Mouse (Mus musculus) gastrocnemius, postnatal 14 days (tissue): ENCODE results near the gene D10Wsu102e. TPM values are rescaled to one million over a fixed set of nuclear protein-coding genes. Genes with fewer than 3 reads are reported as not detected.
A peak's percentile ranks its signal among the peaks of the same experiment; 100 is the strongest.
"Not testable (repeated sequence)": the region's sequence is repeated elsewhere in the genome, so short reads cannot be mapped to it uniquely, and the experiment has no call there.

Source experiments
- DNase-seq: peaks from one replicate; pipeline ENCODE4 v3.0.0; 2021; ENCODE audit warnings: mixed read lengths
- intact Hi-C: fragments of 180-260 bp; cut with DNase I; formaldehyde crosslinking; loops from one replicate; pipeline ENCODE4 v1.15.1; 2025; ENCODE audit warnings: low total_unique reads
- total RNA-seq, 2 experiments: library from RNA; stranded (reverse); gene quantifications; 2 replicates each; pipeline ENCODE4 v1.2.3; 2021

Gene D10Wsu102e
- total RNA-seq, 2 experiments from 2014 or later: 0.64 to 0.70 TPM

GRCm38 (mm10) chr10:83343828-83344685 lies 16.0 kb upstream of the D10Wsu102e start:
- DNase-seq: no peak

DNA sequence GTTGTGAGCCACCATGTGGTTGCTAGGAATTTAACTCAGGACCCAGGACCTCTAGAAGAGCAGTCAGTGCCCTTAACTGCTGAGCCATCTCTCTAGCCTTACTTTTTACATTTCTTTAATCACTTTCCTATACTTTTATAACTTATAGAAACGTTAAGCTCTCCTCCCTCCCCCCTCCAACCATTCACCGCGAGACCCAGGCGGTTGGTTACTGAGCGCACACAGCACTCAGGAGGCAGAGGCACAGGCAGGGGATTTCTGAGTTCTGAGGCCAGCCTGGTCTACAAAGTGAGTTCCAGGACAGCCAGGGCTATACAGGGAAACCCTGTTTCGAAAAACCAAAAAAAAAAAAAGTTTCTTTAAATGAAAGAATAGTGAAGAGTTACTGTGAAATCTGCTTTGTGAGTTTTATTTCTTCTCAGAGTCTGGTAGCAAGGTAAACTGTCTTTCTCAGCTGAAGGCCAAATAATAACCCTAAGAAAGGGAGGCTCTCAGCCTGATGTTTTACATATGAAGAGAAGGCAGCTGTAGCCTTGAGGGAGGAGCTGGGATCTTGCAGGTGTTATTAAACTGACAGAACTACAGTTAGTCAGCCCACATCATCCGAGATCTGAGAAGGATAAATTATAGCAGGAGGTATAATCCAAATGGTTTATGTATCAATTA lies 14.2 kb upstream of the D10Wsu102e start:
- no peak for DNase-seq
- intact Hi-C loops: no loop called here

More at GRCm38 (mm10) chr10:83343828-83344685, 16.0 kb upstream of the D10Wsu102e start:
- intact Hi-C loops: no loop called here

GRCm38 (mm10) chr10:83346359-83346736 lies 13.7 kb upstream of the D10Wsu102e start:
- intact Hi-C loops: no loop called here
- DNase-seq: no peak

- intact Hi-C loops: no loop called here
- DNase-seq: no peak
Observed at GRCm38 (mm10) chr10:83347494-83347893, 12.5 kb upstream of the D10Wsu102e start.

- no peak for DNase-seq
- intact Hi-C loops: no loop called here
Observed at GRCm38 (mm10) chr10:83350689-83351088, 9.3 kb upstream of the D10Wsu102e start.

- DNase-seq, intact Hi-C loops: not testable (repeated sequence)
Observed at GRCm38 (mm10) chr10:83351779-83352178, 8.2 kb upstream of the D10Wsu102e start.

GRCm38 (mm10) chr10:83353680-83354332 lies 6.2 kb upstream of the D10Wsu102e start:
- intact Hi-C loops: no loop called here
- DNase-seq: peak; percentile 18

DNA sequence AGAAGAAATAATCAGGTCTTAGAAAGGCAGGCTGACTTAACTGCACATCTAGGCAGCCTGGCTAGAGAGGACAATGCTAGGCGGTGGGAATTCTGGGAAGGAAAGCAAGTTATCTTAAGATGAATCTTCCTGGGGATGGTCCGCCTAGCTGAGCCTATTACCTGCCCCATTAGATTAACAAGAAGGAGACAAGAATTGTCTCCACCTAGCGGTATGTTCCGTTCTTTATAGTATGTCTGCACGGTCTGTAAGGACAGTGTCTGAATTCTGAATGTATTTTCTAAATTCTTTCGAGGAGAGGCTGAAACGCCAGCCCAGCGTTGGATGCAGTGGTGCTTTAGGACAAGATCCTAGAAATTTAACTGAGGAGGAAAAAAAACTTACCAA lies 5.7 kb upstream of the D10Wsu102e start:
- no peak for DNase-seq
- intact Hi-C loops: no loop called here

DNA sequence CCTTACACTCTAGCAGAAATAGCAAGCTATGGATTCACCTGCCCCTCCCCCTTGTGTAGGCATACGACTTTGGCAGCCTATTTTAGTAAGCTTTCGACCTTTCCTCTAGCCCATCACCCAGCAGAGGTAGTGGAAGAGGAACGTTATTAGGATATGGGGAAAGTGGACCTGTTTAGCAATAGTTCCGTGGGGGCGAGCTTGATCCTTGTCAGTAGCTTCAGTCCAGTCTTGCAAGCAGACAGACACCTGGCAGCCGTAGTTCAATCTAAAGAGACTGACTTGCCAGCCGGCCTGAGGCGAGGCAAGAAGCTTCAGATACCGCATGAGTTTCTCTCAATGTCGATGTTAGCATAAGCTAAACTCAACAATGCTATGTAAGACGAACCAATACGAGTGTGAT lies 3.6 kb upstream of the D10Wsu102e start:
- no peak for DNase-seq
- intact Hi-C loops: no loop called here

DNA sequence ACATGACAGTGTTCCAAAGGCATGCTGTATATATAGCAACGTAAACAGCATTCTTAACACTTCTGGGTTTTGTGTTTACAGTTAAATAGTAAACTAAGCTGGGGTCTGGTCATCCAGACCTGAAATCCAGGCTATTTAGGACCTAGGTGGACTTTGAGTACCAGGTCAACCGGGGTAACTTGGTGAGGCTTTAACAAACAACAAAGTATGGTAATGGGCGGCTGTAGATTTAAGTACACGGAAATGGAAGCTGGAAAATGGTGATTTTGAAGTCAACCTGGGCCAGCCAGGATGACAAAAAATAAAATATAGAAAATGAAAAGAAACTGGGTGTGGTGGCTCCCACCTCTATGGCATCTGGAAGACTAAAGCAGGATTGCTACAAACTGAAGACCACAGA lies 570 bp upstream of the D10Wsu102e start:
- intact Hi-C loops: no loop called here
- no peak for DNase-seq

DNA sequence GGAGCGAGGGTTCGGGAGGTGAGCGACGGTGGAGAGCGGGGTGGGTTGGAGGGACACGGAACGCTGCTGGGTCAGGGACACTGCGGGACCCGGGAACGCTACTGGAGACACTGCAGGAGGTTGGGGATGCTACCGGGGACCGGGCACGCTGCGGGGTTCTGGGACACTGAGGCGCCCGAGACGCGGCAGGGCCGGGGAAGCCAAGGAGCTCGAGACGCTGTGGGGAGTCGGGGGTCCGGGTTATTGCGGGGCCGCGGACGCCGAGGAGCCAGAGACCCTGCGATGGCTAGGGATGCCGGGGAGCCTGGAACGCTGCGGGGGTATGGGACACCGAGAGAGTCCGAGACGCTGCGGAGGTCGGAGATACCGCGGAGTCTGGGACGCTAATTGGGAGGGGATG lies 335 bp downstream of the D10Wsu102e start:
- intact Hi-C loops: no loop called here
- no peak for DNase-seq

- no peak for DNase-seq
- intact Hi-C loops: no loop called here
Observed at GRCm38 (mm10) chr10:83361643-83362382, 1.8 kb downstream of the D10Wsu102e start.

DNA sequence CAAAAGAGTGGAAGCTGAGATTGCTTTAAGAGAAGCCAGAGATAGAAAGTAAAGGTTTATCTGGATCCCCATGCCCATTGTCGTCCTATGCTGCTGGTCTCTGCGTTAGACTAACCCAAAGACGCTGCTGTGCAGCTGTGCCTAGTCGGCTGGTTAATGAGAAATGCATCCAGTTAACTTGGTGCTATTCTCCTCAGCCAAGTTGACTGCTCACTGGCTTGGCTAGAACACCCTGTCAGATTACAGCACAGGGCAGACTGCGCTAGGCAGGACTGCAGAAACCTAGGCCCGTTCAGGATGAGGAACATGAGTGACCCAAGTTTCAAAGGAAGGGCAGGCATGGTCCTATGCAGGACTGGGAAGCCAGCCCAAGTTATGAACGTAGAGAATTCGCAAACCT lies 3.4 kb downstream of the D10Wsu102e start:
- intact Hi-C loops: no loop called here
- no peak for DNase-seq

DNA sequence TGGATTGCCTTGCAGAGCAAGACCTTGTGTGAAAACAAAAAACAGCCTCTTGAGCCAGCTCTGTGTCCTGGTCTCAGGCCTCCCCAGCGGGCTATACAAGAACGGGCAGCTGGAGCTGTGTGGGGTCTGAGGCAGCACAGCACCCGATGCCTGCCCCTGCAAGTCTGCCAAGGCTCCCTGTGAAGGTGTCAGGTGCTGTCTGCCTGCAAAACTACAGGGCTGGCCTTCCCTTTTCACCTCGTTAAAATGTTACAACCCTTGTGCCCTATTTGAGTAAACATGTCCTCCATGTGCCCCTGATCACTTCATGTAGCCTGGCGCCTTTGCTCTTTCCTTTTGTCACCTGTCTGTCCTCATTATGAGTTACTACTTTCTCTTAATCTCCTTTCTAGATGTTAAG lies 8.9 kb downstream of the D10Wsu102e start:
- intact Hi-C loops: no loop called here
- DNase-seq: no peak

GRCm38 (mm10) chr10:83374045-83374656 lies 14.1 kb downstream of the D10Wsu102e start:
- intact Hi-C loops: no loop called here
- no peak for DNase-seq

GRCm38 (mm10) chr10:83375458-83375857 lies 15.4 kb downstream of the D10Wsu102e start:
- intact Hi-C loops: not testable (repeated sequence)

GRCm38 (mm10) chr10:83376911-83377682 lies 17.1 kb downstream of the D10Wsu102e start:
- DNase-seq: no peak
- intact Hi-C loops: no loop called here

More at GRCm38 (mm10) chr10:83375458-83375857, 15.4 kb downstream of the D10Wsu102e start:
- not testable (repeated sequence) for DNase-seq

GRCm38 (mm10) chr10:83378083-83378833 lies 18.2 kb downstream of the D10Wsu102e start:
- intact Hi-C loops: no loop called here
- no peak for DNase-seq
